ENCODE assay signal across 19 mouse cellular contexts in the genomic region with DNA sequence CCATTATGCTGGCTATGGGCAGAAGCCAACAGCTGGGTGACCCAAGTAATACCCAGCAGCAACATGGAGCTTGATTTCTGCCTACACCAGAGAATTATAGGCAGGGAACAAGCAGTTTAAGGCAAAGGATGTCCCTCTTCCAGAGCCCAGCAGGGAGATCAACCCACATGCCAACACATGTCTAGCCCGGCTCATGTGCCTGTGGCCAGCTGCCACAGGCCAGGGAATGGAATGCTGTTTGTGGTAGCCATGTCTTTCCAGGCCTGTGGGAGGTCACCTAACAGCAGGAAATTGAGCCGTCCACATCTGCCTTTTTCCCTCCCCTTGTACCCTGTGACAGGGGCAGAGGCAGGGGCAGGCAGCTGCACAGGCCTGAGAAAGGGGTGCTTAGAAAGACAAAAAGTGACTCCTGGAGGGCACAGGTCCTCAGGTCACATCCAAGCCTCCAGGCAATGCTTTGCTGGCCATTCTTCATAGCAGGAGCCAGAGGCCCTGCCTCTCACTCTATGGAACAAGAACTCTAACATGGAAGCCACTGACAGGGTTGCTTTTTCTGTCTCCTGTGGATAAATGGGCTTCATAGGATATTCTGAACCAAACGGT.
DNase-seq lines count a peak whose midpoint lies in the region; ATAC-seq lines count a peak whose summit lies in the region.
"Had no signal": no experiment of that assay in that cellular context is flagged by ENCODE, and none has a peak within 500 bp of the region (broad histone marks: within the 10 kb centered on the region; RNA-seq: fewer than 3 reads in every experiment).

No protein-coding gene starts in this region.

- H3K4me1 ChIP-seq in hindbrain, embryonic 11.5 days (replicated peaks; ENCODE audit: control insufficient read depth, insufficient read depth, low read length): peaks cover 3% of the 10 kb centered on the region; the same call in 1 of the 2 replicates
- no peaks in the 10 kb centered on the region for H3K4me1 ChIP-seq in hindbrain, embryonic 16.5 days (ENCODE audit: control insufficient read depth, insufficient read depth, low read depth, low read length)
- peaks cover 27% of the 10 kb centered on the region for H3K4me1 ChIP-seq in limb, embryonic 11.5 days (ENCODE audit: control insufficient read depth, insufficient read depth, low read length)
- H3K4me1 ChIP-seq: intestine, embryonic 15.5 days had no signal

- no peak overlapping the region for H3K4me3 ChIP-seq in hindbrain, embryonic 11.5 days (ENCODE audit: low read depth, low read length)
- H3K4me3 ChIP-seq in hindbrain, embryonic 16.5 days (ENCODE audit: low read length): no peak overlapping the region
- no peak overlapping the region for H3K4me3 ChIP-seq in limb, embryonic 11.5 days (ENCODE audit: low read depth, low read length)
- H3K4me3 ChIP-seq: heart, embryonic 13.5 days; intestine, embryonic 15.5 days; midbrain, embryonic 12.5 days had no signal

- no peak overlapping the region for H3K9ac ChIP-seq in hindbrain, embryonic 11.5 days (ENCODE audit: low read depth, low read length)
- H3K9ac ChIP-seq in hindbrain, embryonic 16.5 days (ENCODE audit: low read depth, low read length): no peak overlapping the region
- no peak overlapping the region for H3K9ac ChIP-seq in limb, embryonic 11.5 days (ENCODE audit: low read length)
- H3K9ac ChIP-seq: forebrain, postnatal 0 days; heart, embryonic 13.5 days; intestine, embryonic 15.5 days; liver, embryonic 14.5 days; midbrain, embryonic 12.5 days had no signal

- no peak overlapping the region for H3K4me2 ChIP-seq in hindbrain, embryonic 11.5 days (replicated peaks; ENCODE audit: low read depth, low read length)
- H3K4me2 ChIP-seq in hindbrain, embryonic 16.5 days (ENCODE audit: low read length): no peak overlapping the region
- H3K4me2 ChIP-seq in limb, embryonic 11.5 days (ENCODE audit: low read depth, severe bottlenecking): no peak overlapping the region
- H3K4me2 ChIP-seq: heart, embryonic 13.5 days; intestine, embryonic 15.5 days; midbrain, embryonic 12.5 days had no signal

- WGBS in hindbrain, embryonic 11.5 days: 31% methylated on average over 3 of the region's 3 CpGs
- WGBS in hindbrain, embryonic 16.5 days: 31% methylated on average over 3 of the region's 3 CpGs
- WGBS in limb, embryonic 11.5 days: 21% methylated on average over 3 of the region's 3 CpGs

- no peaks in the 10 kb centered on the region for H3K36me3 ChIP-seq in hindbrain, embryonic 11.5 days (ENCODE audit: control insufficient read depth, insufficient read depth, low read length)
- H3K36me3 ChIP-seq in hindbrain, embryonic 16.5 days (ENCODE audit: control insufficient read depth, insufficient read depth, low read length): no peaks in the 10 kb centered on the region
- no peaks in the 10 kb centered on the region for H3K36me3 ChIP-seq in limb, embryonic 11.5 days (ENCODE audit: control insufficient read depth, insufficient read depth, low read length)
- H3K36me3 ChIP-seq: heart, embryonic 13.5 days; intestine, embryonic 15.5 days; midbrain, embryonic 12.5 days had no signal

- H3K27me3 ChIP-seq in hindbrain, embryonic 11.5 days (ENCODE audit: control insufficient read depth, insufficient read depth, low read length): no peaks in the 10 kb centered on the region
- H3K27me3 ChIP-seq in hindbrain, embryonic 16.5 days (replicated peaks; ENCODE audit: control insufficient read depth, insufficient read depth, low read length): no peaks in the 10 kb centered on the region
- no peaks in the 10 kb centered on the region for H3K27me3 ChIP-seq in limb, embryonic 11.5 days (ENCODE audit: control insufficient read depth, insufficient read depth, low read length)
- H3K27me3 ChIP-seq: CH12.LX; heart, embryonic 13.5 days; intestine, embryonic 15.5 days; midbrain, embryonic 12.5 days had no signal

- DNase-seq in hindbrain, embryonic 11.5 days (ENCODE audit: low spot score): no peak
- DNase-seq in Muller cell, postnatal 12 days (ENCODE audit: inconsistent ontology term): peak; percentile 14
- peak; percentile 37 for DNase-seq in embryo, embryonic 9.5 days (ENCODE audit: extremely low spot score)
- DNase-seq in limb, embryonic 11.5 days (ENCODE audit: low spot score): peak; percentile 34
- DNase-seq in layer of hippocampus, postnatal 25 days (ENCODE audit: extremely low spot score in 1 of 2, low spot score in 1 of 2): no peak
- no peak for DNase-seq in thymus, postnatal 10 days (ENCODE audit: low spot score in 2 of 2)
- DNase-seq: adrenal gland, postnatal 25 days; cerebellum, adult 8-10 months; forebrain, postnatal 0 days; gastrocnemius, postnatal 10 days; layer of hippocampus, adult 9-11 months; lung, postnatal 14 days had no signal

- ATAC-seq in hindbrain, embryonic 11.5 days (ENCODE audit: low FRiP score): no peak
- no peak for ATAC-seq in hindbrain, embryonic 16.5 days
- ATAC-seq in limb, embryonic 11.5 days (ENCODE audit: insufficient number of reproducible peaks, low FRiP score, low TSS enrichment, low read depth): no peak
- ATAC-seq: forebrain, postnatal 0 days had no signal

- peak overlapping the region; percentile 17; the same call in 1 of the 2 replicates for H3K27ac ChIP-seq in hindbrain, embryonic 11.5 days (ENCODE audit: low read depth, low read length)
- H3K27ac ChIP-seq in hindbrain, embryonic 16.5 days (ENCODE audit: low read depth, low read length): no peak overlapping the region
- peak overlapping the region; percentile 59; the same call in 1 of the 2 replicates for H3K27ac ChIP-seq in limb, embryonic 11.5 days (replicated peaks; ENCODE audit: low read depth, low read length)
- H3K27ac ChIP-seq: heart, embryonic 13.5 days; intestine, embryonic 15.5 days; kidney, postnatal 0 days; liver, embryonic 14.5 days; midbrain, embryonic 12.5 days had no signal

- H3K9me3 ChIP-seq in hindbrain, embryonic 11.5 days (ENCODE audit: control insufficient read depth, low read length): no peaks in the 10 kb centered on the region
- H3K9me3 ChIP-seq in hindbrain, embryonic 16.5 days (ENCODE audit: control insufficient read depth, low read length): no peaks in the 10 kb centered on the region
- H3K9me3 ChIP-seq in limb, embryonic 11.5 days (ENCODE audit: control insufficient read depth, low read length): no peaks in the 10 kb centered on the region
- H3K9me3 ChIP-seq: heart, embryonic 13.5 days; intestine, embryonic 15.5 days; midbrain, embryonic 12.5 days had no signal

Comparison
In these comparisons a context has a peak if more than half of its experiments do, and no peak if none do; other contexts are left out.
1. DNase-seq: peak in Muller cell, postnatal 12 days (single experiment), embryo, embryonic 9.5 days (single experiment) and limb, embryonic 11.5 days (single experiment); none in hindbrain, embryonic 11.5 days (single experiment), layer of hippocampus, postnatal 25 days (0 of 2) and thymus, postnatal 10 days (0 of 2).